Mouse (Mus musculus) bone marrow, adult 2 months (tissue): ENCODE measurements around the gene Ppp1r17.

Source experiments
- CTCF ChIP-seq: fragments of 200-500 bp; IDR thresholded peaks from 2 replicates; pipeline ENCODE4 v1.5.1; 2011; ENCODE audit warnings: low read length, control low read depth; ENCODE audit not compliant: control insufficient read depth, insufficient read depth
- POLR2A ChIP-seq: fragments of 200-500 bp; IDR thresholded peaks from 2 replicates; pipeline ENCODE4 v1.6.1; 2011; ENCODE audit warnings: low read depth, mild to moderate bottlenecking, control low read depth, low read length, borderline replicate concordance; ENCODE audit not compliant: control insufficient read depth

GRCm38 (mm10) chr6:56044270-56044669 is 27.0 kb downstream of the Ppp1r17 start:
- TF ChIP-seq CTCF (no peak), POLR2A (no peak)
